Mouse (Mus musculus) hindbrain, embryonic 10.5 days (tissue): ENCODE results near the gene Thada. TPM values are rescaled to one million over a fixed set of nuclear protein-coding genes. Genes with fewer than 3 reads are reported as not detected.
"Not testable (repeated sequence)": the region's sequence is repeated elsewhere in the genome, so short reads cannot be mapped to it uniquely, and the experiment has no call there.

Experiments used
- DNase-seq: peaks from one replicate; pipeline ENCODE4 v3.0.0-alpha.2; 2017; ENCODE audit warnings: low spot score
- H3K27ac ChIP-seq: fragments of 300-500 bp; sonication (generic); 2 replicates; pipeline ENCODE4 v1.5.1; 2016; ENCODE audit warnings: mild to moderate bottlenecking, moderate library complexity
- H3K27me3 ChIP-seq: fragments of 300-500 bp; sonication (generic); 2 replicates; pipeline ENCODE4 v1.6.1; 2016; ENCODE audit warnings: mild to moderate bottlenecking; ENCODE audit not compliant: poor library complexity, insufficient read depth, severe bottlenecking
- H3K36me3 ChIP-seq: fragments of 300-500 bp; sonication (generic); 2 replicates; pipeline ENCODE4 v1.6.1; 2016; ENCODE audit warnings: mild to moderate bottlenecking, moderate library complexity
- H3K4me1 ChIP-seq: fragments of 300-500 bp; sonication (generic); replicated peaks from 2 replicates; pipeline ENCODE4 v1.6.1; 2016; ENCODE audit warnings: mild to moderate bottlenecking
- H3K4me3 ChIP-seq: fragments of 300-500 bp; sonication (generic); 2 replicates; pipeline ENCODE4 v1.5.1; 2016; ENCODE audit warnings: mild to moderate bottlenecking, moderate library complexity
- H3K9me3 ChIP-seq: fragments of 300-500 bp; sonication (generic); 2 replicates; pipeline ENCODE4 v1.6.1; 2016; ENCODE audit warnings: mild to moderate bottlenecking, moderate library complexity
- WGBS: fragments of 180-500 bp; shearing (Covaris S2); methylation state at CpG from one replicate; pipeline ENCODE4 v1.1.7; 2016; 5-methylcytosine and 5-hydroxymethylcytosine counted together
- polyA plus RNA-seq: library from polyadenylated mRNA; unstranded; fragments of >200 nt; fragmentation: Nextera tagmentation; extraction: Ambion mirVana; gene quantifications from 2 replicates; pipeline ENCODE4 v1.2.1, GENCODE M21; 2016

The Thada gene
- polyA plus RNA-seq, 1 experiment from 2014 or later, result 10.6 TPM

GRCm38 (mm10) chr17:84322176-84322575 is 143.8 kb downstream of the Thada start:
- Histone ChIP-seq H3K27me3 (no peaks in the 10 kb centered on the region), H3K4me3 (no peak overlapping the region), H3K36me3 (no peaks in the 10 kb centered on the region), H3K27ac (no peak overlapping the region), H3K4me1 (peaks cover 17% of the 10 kb centered on the region), H3K9me3 (no peaks in the 10 kb centered on the region)
- no peak for DNase-seq
- WGBS, result 88% methylated on average over 4 of the region's 4 CpGs

- H3K27ac ChIP-seq, result no peak overlapping the region
- no peak for DNase-seq
- no peaks in the 10 kb centered on the region for H3K27me3 ChIP-seq
- no peaks in the 10 kb centered on the region for H3K36me3 ChIP-seq
- no peak overlapping the region for H3K4me3 ChIP-seq
- WGBS, result 93% methylated on average over 5 of the region's 5 CpGs
- H3K9me3 ChIP-seq, result no peaks in the 10 kb centered on the region
- H3K4me1 ChIP-seq, result peaks cover 17% of the 10 kb centered on the region
Measured at GRCm38 (mm10) chr17:84321351-84321750, 144.7 kb downstream of the Thada start.

- no peak overlapping the region for H3K4me3 ChIP-seq
- WGBS, result 95% methylated on average over 1 of the region's 1 CpGs
Measured at GRCm38 (mm10) chr17:84320576-84320975, 145.4 kb downstream of the Thada start.

GRCm38 (mm10) chr17:84314341-84314740 is 151.7 kb downstream of the Thada start:
- no peaks in the 10 kb centered on the region for H3K27me3 ChIP-seq
- H3K27ac ChIP-seq, result no peak overlapping the region
- H3K36me3 ChIP-seq, result peaks cover 8% of the 10 kb centered on the region
- no peak overlapping the region for H3K4me3 ChIP-seq
- no peaks in the 10 kb centered on the region for H3K9me3 ChIP-seq
- no peak for DNase-seq
- WGBS, result 93% methylated on average over 7 of the region's 7 CpGs
- no peaks in the 10 kb centered on the region for H3K4me1 ChIP-seq

More at GRCm38 (mm10) chr17:84320576-84320975, 145.4 kb downstream of the Thada start:
- peaks cover 17% of the 10 kb centered on the region for H3K4me1 ChIP-seq
- no peaks in the 10 kb centered on the region for H3K9me3 ChIP-seq
- H3K27ac ChIP-seq, result no peak overlapping the region
- H3K36me3 ChIP-seq, result no peaks in the 10 kb centered on the region
- DNase-seq, result no peak
- no peaks in the 10 kb centered on the region for H3K27me3 ChIP-seq

- no peak overlapping the region for H3K4me3 ChIP-seq
- DNase-seq, result no peak
- 91% methylated on average over 6 of the region's 6 CpGs for WGBS
- no peaks in the 10 kb centered on the region for H3K9me3 ChIP-seq
- no peak overlapping the region for H3K27ac ChIP-seq
- peaks cover 16% of the 10 kb centered on the region for H3K36me3 ChIP-seq
- H3K4me1 ChIP-seq, result no peaks in the 10 kb centered on the region
- no peaks in the 10 kb centered on the region for H3K27me3 ChIP-seq
Measured at GRCm38 (mm10) chr17:84313494-84313893, 152.5 kb downstream of the Thada start.

GRCm38 (mm10) chr17:84306151-84306550 is 159.9 kb downstream of the Thada start:
- H3K4me3 ChIP-seq, result no peak overlapping the region
- H3K4me1 ChIP-seq, result no peaks in the 10 kb centered on the region
- H3K9me3 ChIP-seq, result no peaks in the 10 kb centered on the region
- no peak for DNase-seq
- peaks cover 40% of the 10 kb centered on the region for H3K36me3 ChIP-seq
- no peak overlapping the region for H3K27ac ChIP-seq
- no peaks in the 10 kb centered on the region for H3K27me3 ChIP-seq
- 77% methylated on average over 1 of the region's 1 CpGs for WGBS

GRCm38 (mm10) chr17:84305074-84305473 is 160.9 kb downstream of the Thada start:
- Histone ChIP-seq H3K4me3 (no peak overlapping the region), H3K36me3 (peaks cover 39% of the 10 kb centered on the region), H3K27me3 (no peaks in the 10 kb centered on the region), H3K27ac (no peak overlapping the region), H3K4me1 (no peaks in the 10 kb centered on the region), H3K9me3 (no peaks in the 10 kb centered on the region)
- DNase-seq, result no peak
- WGBS, result 96% methylated on average over 5 of the region's 5 CpGs

- DNase-seq, result no peak
- Histone ChIP-seq H3K27me3 (no peaks in the 10 kb centered on the region), H3K4me1 (no peaks in the 10 kb centered on the region), H3K9me3 (no peaks in the 10 kb centered on the region), H3K36me3 (peaks cover 30% of the 10 kb centered on the region), H3K4me3 (no peak overlapping the region), H3K27ac (no peak overlapping the region)
- 89% methylated on average over 5 of the region's 5 CpGs for WGBS
Measured at GRCm38 (mm10) chr17:84304141-84304540, 161.9 kb downstream of the Thada start.

GRCm38 (mm10) chr17:84297976-84298375 is 168.0 kb downstream of the Thada start:
- 96% methylated on average over 6 of the region's 6 CpGs for WGBS
- Histone ChIP-seq H3K4me1 (no peaks in the 10 kb centered on the region), H3K27ac (no peak overlapping the region), H3K4me3 (no peak overlapping the region), H3K27me3 (no peaks in the 10 kb centered on the region), H3K36me3 (peaks cover 8% of the 10 kb centered on the region; the same call in 1 of the 2 replicates), H3K9me3 (no peaks in the 10 kb centered on the region)
- DNase-seq, result no peak

GRCm38 (mm10) chr17:84293221-84293620 is 172.8 kb downstream of the Thada start:
- no peak overlapping the region for H3K4me3 ChIP-seq
- H3K9me3 ChIP-seq, result no peaks in the 10 kb centered on the region
- 91% methylated on average over 4 of the region's 4 CpGs for WGBS
- no peak overlapping the region for H3K27ac ChIP-seq
- no peak for DNase-seq
- H3K36me3 ChIP-seq, result peaks cover 19% of the 10 kb centered on the region
- no peaks in the 10 kb centered on the region for H3K4me1 ChIP-seq
- no peaks in the 10 kb centered on the region for H3K27me3 ChIP-seq

GRCm38 (mm10) chr17:84291228-84291627 is 174.8 kb downstream of the Thada start:
- not testable (repeated sequence) for DNase-seq, H3K4me3 ChIP-seq, H3K4me1 ChIP-seq, H3K27me3 ChIP-seq, H3K9me3 ChIP-seq, H3K27ac ChIP-seq
- peaks cover 12% of the 10 kb centered on the region for H3K36me3 ChIP-seq
- WGBS, result 93% methylated on average over 6 of the region's 6 CpGs

- 95% methylated on average over 8 of the region's 8 CpGs for WGBS
- no peak for DNase-seq
- no peaks in the 10 kb centered on the region for H3K27me3 ChIP-seq
Measured at GRCm38 (mm10) chr17:84287675-84288420, 178.2 kb downstream of the Thada start.

GRCm38 (mm10) chr17:84286536-84286935 is 179.5 kb downstream of the Thada start:
- Histone ChIP-seq H3K27me3 (no peaks in the 10 kb centered on the region), H3K4me3 (no peak overlapping the region), H3K4me1 (no peaks in the 10 kb centered on the region), H3K27ac (no peak overlapping the region), H3K36me3 (peaks cover 16% of the 10 kb centered on the region), H3K9me3 (no peaks in the 10 kb centered on the region; the same call in 1 of the 2 replicates)
- WGBS, result 97% methylated on average over 5 of the region's 5 CpGs
- DNase-seq, result no peak

More at GRCm38 (mm10) chr17:84287675-84288420, 178.2 kb downstream of the Thada start:
- no peak overlapping the region for H3K27ac ChIP-seq
- H3K4me1 ChIP-seq, result no peaks in the 10 kb centered on the region
- H3K36me3 ChIP-seq, result peaks cover 16% of the 10 kb centered on the region
- H3K4me3 ChIP-seq, result no peak overlapping the region
- H3K9me3 ChIP-seq, result no peaks in the 10 kb centered on the region; the same call in 1 of the 2 replicates
